Mouse (Mus musculus): ENCODE measurements at regions not wholly inside any gene's neighbourhood (a gene's known extent, or its start where the extent isn't known, plus 50 kb on each side); places are given as distances from the start of the nearest gene placed in this dataset.

DNA sequence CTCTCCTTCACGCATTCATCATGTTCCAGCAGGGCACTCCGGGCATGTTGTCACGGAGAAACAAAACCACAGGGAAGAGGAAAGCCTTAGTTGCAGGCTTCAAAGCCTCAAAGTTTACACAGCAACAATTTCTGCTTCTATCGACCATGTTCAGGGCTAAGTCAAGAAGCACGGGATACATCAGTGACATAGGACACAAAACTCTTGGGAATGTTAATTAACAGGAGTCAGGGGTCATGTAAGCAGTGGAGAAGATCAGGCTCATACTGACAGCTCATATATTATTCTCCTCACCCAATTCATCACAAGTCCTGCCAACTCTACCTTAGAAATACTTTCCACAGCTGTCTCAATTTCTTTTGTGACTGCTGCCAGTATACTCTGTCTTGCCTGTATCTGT lies 133.0 kb upstream of the Btbd3 start:
- no peak for DNase-seq (ENCODE audit: low read depth, low spot score)
- H3K36me3 ChIP-seq (ENCODE audit: control insufficient read depth, insufficient read depth, low read length, poor library complexity, severe bottlenecking), result no peaks in the 10 kb centered on the region
- no peaks in the 10 kb centered on the region for H3K27me3 ChIP-seq (ENCODE audit: control insufficient read depth, insufficient read depth, low read length, poor library complexity, severe bottlenecking)

DNA sequence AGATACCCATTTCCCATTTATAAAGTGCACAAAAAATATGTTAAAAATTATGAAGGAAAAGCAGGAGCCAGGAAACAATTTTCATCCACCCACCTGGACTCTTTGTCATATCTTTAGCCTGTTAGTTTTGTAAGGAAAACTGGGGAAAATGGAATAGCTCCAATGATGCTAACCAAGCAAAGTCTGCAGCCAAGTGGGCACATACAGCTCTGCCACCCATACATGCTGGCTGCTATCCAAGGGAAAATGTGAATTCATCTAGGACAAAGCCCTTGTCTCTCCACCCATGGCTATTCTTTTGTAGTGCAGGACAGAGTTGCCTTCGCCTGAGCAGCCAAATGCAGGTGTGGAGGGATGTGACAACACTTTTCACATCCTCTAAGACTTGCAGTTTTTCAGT lies 135.5 kb upstream of the Btbd3 start:
- Histone ChIP-seq H3K27me3 (ENCODE audit: control insufficient read depth, insufficient read depth, low read length, poor library complexity, severe bottlenecking) (no peaks in the 10 kb centered on the region), H3K36me3 (ENCODE audit: control insufficient read depth, insufficient read depth, low read length, poor library complexity, severe bottlenecking) (no peaks in the 10 kb centered on the region)
- no peak for DNase-seq (ENCODE audit: low read depth, low spot score)

DNA sequence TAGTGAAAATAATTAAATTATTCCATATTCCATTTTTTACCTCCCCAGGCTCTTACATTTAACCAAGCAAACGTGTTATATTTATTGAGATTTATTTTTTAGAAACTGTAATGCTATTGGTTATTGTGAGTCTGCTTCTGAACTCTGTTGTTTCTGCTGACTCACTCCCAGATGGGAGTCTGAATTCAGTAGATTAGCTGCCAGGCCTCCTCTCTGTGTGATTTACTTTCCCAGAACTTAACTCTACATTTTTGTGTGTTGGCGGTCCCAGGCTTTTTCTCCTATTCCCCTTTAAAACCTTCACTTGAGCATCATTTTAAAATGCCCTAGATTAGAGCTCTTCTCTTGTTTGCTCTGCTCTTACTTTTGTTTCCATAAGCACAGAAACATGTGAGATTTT lies 136.2 kb upstream of the Btbd3 start:
- no peaks in the 10 kb centered on the region for H3K27me3 ChIP-seq (ENCODE audit: control insufficient read depth, insufficient read depth, low read length, poor library complexity, severe bottlenecking)
- H3K36me3 ChIP-seq (ENCODE audit: control insufficient read depth, insufficient read depth, low read length, poor library complexity, severe bottlenecking), result no peaks in the 10 kb centered on the region
- DNase-seq (ENCODE audit: low read depth, low spot score), result no peak

DNA sequence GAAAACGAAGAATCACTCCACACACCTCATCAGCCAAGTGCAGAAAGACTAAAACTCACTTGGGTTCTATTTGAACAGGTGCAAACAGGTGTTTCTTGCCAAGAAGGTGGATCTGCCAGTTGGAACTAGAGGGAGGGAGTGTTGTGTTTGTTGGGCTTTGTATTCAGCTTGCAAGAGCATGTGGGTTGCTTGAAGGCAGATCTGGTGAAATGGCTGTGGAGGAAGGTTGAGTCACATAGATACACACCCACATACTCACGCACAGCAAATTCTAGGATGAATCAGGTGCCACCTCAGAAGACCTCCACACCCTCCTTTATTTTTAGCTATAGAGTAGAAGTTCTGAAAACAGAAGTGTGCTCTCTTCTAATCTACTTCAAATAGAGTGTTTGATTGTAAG lies 156.6 kb upstream of the Btbd3 start:
- DNase-seq (ENCODE audit: low read depth, low spot score), result no peak
- H3K27me3 ChIP-seq (ENCODE audit: control insufficient read depth, insufficient read depth, low read length, poor library complexity, severe bottlenecking), result no peaks in the 10 kb centered on the region; the same call in 1 of the 2 replicates
- H3K36me3 ChIP-seq (ENCODE audit: control insufficient read depth, insufficient read depth, low read length, poor library complexity, severe bottlenecking), result no peaks in the 10 kb centered on the region

DNA sequence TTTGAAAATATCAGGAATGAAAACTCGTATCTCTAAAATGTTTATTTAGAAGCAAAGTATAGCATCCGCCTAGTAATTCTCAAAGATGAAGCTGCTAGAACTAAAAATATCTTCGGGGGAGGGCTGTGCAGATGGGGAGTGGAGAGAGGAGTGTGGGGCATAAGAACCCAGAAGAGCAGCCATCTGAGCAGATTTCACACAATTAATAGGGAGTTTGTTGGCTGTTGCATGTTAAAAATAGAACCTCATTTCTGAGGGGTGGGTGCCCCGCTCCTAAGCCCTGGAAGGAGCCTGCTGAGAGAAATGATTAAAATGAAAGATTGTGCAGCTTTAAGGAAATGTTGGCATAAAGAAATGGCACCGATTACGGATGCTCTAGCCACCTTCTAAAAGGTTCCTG lies 171.0 kb upstream of the Btbd3 start:
- H3K36me3 ChIP-seq (ENCODE audit: control insufficient read depth, insufficient read depth, low read length, poor library complexity, severe bottlenecking), result no peaks in the 10 kb centered on the region

DNA sequence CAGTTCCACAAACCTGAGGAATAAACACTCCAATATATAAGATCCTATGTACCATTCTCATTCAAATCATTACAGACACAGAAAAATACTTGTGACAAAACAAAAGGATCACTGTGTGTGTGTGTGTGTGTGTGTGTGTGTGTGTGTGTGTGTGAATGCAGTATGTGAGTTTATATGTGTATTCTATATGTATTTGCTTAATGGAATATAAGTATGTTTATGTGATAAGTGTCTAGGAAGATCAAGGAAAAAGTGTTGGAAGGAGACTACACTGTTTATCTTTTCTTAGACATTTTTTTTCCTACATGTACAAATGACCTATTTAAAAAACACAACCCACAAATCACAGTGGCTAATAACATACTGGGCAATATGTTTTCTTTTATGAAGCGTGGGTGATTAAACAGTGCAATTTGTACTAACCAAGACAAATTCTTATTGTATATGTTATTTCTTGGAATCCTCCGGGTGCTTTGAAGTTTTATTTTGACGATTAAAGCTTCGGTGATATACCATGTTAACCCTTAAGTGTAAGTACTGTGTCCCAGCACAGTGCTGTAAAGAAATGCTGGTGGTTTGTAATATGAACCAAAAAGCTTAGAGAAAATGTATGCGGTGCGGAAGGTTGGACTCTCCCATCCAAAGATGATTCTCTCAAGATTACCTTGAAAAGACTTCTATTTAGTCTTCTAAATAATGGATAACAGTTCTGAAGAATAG lies 171.6 kb upstream of the Btbd3 start:
- Histone ChIP-seq H3K36me3 (ENCODE audit: control insufficient read depth, insufficient read depth, low read length, poor library complexity, severe bottlenecking) (no peaks in the 10 kb centered on the region), H3K27me3 (ENCODE audit: control insufficient read depth, insufficient read depth, low read length, poor library complexity, severe bottlenecking) (no peaks in the 10 kb centered on the region)
- DNase-seq (ENCODE audit: low read depth, low spot score), result no peak

More for the DNA sequence above, 171.0 kb upstream of the Btbd3 start:
- DNase-seq (ENCODE audit: low read depth, low spot score), result no peak
- no peaks in the 10 kb centered on the region for H3K27me3 ChIP-seq (ENCODE audit: control insufficient read depth, insufficient read depth, low read length, poor library complexity, severe bottlenecking)

DNA sequence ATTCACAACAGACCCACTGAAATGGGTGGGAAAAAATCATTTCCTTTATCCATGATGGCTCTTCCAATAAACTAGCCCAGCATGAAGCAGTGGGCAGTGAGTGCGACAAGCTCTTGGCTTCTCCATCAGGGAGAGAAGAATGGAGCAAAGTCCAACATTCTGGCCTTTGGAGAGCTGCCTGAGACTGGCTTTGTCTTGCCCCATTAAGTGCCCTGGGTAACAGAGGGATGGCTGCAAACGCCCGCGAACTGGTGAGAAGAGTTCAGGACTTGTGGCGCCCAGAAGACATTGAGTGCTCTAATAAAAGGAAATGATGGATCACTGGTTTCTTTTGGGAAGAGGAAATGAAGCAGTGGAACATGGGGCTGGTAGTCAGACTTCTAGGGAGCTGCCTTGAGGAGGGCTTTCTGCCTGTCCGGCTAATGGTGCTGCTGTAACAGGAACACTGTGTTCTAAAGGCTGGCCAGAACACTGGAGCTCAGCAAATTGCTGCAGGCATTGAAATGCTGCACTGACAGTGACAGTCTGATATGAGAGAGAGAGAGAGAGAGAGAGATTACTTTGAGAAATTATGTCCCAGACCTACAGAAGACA lies 182.2 kb upstream of the Btbd3 start:
- no peaks in the 10 kb centered on the region for H3K36me3 ChIP-seq (ENCODE audit: control insufficient read depth, insufficient read depth, low read length, poor library complexity, severe bottlenecking)
- H3K27me3 ChIP-seq (ENCODE audit: control insufficient read depth, insufficient read depth, low read length, poor library complexity, severe bottlenecking), result no peaks in the 10 kb centered on the region
- no peak for DNase-seq (ENCODE audit: low read depth, low spot score)

DNA sequence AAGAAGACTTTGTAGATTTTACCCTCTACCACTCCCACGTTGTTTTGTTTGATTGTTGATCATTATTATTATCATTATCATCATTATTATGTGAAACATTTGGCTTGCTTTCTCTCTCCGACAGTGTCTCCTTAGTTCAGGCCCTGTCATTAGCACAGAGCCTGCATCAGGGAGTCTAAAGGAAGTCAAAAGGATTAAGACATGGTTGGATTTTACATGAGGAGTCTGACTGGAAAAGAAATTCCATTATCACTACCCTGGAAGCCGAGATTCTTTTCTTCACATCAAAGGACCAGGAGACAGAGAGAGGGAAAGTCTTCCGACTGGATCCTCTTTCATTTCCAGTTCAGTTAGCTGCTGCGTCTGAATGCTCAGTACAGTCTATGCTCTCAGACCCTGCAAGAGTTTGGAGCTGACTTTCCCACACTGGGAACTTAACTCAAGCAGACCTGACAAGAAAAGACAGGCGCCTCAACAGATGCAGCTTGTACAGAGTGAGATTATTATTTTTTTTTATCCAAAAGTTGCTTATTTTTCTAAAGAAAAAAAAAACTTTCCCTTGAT lies 184.1 kb upstream of the Btbd3 start:
- DNase-seq (ENCODE audit: low read depth, low spot score), result no peak
- H3K36me3 ChIP-seq (ENCODE audit: control insufficient read depth, insufficient read depth, low read length, poor library complexity, severe bottlenecking), result no peaks in the 10 kb centered on the region
- H3K27me3 ChIP-seq (ENCODE audit: control insufficient read depth, insufficient read depth, low read length, poor library complexity, severe bottlenecking), result no peaks in the 10 kb centered on the region

DNA sequence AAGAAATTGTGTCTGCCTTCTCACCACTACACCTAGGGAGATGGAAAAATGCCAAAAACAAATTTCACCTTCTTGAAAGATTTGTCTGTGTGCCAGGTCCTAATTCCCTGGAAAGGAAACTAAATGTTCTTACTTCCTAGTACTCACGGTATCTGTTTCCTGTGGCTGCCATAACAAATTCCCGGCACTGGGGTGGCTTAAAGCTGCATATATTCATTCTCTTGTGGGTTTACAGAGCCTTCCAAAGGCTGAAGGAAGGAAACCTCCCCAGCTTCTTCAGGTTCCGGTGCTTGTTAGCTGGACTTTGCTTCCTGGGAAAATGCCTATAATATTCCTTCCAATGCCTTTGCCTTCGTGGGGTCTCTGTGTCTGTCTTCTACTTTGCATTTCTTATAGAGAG lies 203.3 kb upstream of the Btbd3 start:
- no peaks in the 10 kb centered on the region for H3K36me3 ChIP-seq (ENCODE audit: control insufficient read depth, insufficient read depth, low read length, poor library complexity, severe bottlenecking)
- no peak for DNase-seq (ENCODE audit: low read depth, low spot score)
- H3K27me3 ChIP-seq (ENCODE audit: control insufficient read depth, insufficient read depth, low read length, poor library complexity, severe bottlenecking), result no peaks in the 10 kb centered on the region

DNA sequence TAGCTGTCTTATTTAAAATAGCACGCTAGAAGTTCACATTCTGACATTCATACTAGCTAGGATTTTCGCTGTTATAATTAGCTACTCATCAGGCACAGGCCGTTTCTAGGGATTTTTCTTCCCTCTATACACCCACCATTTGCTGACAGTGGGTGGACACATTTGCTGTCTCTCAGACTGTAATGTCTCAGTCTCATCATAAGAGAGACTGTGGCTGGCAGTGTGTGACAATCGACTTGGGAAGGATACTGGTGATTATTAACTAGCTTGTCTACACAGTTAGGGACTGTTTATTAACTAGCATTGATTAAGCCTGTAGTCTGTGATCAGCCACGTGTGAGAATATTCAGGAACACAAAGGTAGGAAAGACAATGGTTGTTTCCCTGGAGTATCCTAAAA lies 208.0 kb upstream of the Btbd3 start:
- no peaks in the 10 kb centered on the region for H3K27me3 ChIP-seq (ENCODE audit: control insufficient read depth, insufficient read depth, low read length, poor library complexity, severe bottlenecking)
- DNase-seq (ENCODE audit: low read depth, low spot score), result no peak
- H3K36me3 ChIP-seq (ENCODE audit: control insufficient read depth, insufficient read depth, low read length, poor library complexity, severe bottlenecking), result no peaks in the 10 kb centered on the region

DNA sequence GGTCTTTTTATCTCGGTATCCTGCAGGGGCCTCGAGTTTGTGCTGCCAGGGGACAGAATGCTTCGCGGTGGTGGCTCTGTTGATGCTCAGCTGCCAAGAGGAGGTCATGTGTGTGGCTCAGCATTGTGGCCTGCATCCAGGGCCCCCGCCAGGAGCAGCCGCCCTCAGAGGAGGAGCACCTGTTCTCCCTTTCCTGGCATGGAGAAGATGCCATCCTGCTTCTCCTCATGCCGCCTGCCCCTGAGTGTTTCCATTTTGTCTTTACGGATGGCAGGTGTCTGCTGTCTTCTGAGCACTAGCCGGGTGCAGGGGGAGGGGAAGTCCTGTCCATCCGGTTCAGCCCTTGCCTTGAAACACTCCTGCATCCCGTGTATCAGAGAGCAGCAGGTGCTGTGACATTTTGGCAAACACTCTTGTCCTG lies 208.6 kb upstream of the Btbd3 start:
- H3K36me3 ChIP-seq (ENCODE audit: control insufficient read depth, insufficient read depth, low read length, poor library complexity, severe bottlenecking), result no peaks in the 10 kb centered on the region
- DNase-seq (ENCODE audit: low read depth, low spot score), result no peak
- H3K27me3 ChIP-seq (ENCODE audit: control insufficient read depth, insufficient read depth, low read length, poor library complexity, severe bottlenecking), result no peaks in the 10 kb centered on the region

DNA sequence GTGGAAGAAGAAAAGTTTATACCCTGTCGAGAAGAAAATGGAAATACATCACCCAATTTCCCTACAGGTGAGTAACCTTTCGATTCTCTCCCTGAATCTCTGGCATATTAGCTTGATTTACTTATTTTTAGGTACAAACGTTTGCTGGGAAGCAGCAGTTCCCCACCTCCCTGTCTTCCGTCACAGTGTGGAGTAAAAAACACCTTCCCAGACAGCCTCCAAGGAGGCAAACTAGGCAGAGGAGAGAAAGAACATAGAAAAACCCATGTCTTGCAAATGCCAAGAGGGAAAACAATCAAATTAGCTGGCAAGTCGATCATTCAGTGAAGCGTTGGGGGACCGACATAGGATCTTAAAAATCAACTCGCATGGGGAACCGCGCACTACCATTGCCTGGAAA lies 209.0 kb upstream of the Btbd3 start:
- Histone ChIP-seq H3K27me3 (ENCODE audit: control insufficient read depth, insufficient read depth, low read length, poor library complexity, severe bottlenecking) (no peaks in the 10 kb centered on the region), H3K36me3 (ENCODE audit: control insufficient read depth, insufficient read depth, low read length, poor library complexity, severe bottlenecking) (no peaks in the 10 kb centered on the region)
- no peak for DNase-seq (ENCODE audit: low read depth, low spot score)

DNA sequence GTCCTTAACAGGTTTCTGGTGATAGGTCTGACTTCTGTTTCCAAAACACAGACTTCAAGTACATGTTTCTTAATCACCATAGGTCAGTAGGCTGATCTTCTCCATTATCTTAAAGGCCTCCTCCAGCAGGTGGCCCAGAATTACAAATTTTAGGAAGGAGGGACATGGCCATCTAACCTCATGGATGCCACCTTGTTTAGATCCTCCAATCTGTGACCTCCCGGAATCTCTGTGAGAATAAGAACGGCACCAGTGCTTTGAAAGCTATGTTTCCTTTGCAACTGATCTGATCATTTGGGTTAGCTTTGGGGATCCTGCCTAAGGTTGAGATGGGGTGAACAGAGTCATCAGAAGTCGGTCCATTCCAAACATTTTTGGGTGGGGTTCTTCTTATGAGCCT lies 209.4 kb upstream of the Btbd3 start:
- no peak for DNase-seq (ENCODE audit: low read depth, low spot score)
- H3K27me3 ChIP-seq (ENCODE audit: control insufficient read depth, insufficient read depth, low read length, poor library complexity, severe bottlenecking), result no peaks in the 10 kb centered on the region
- no peaks in the 10 kb centered on the region for H3K36me3 ChIP-seq (ENCODE audit: control insufficient read depth, insufficient read depth, low read length, poor library complexity, severe bottlenecking)

DNA sequence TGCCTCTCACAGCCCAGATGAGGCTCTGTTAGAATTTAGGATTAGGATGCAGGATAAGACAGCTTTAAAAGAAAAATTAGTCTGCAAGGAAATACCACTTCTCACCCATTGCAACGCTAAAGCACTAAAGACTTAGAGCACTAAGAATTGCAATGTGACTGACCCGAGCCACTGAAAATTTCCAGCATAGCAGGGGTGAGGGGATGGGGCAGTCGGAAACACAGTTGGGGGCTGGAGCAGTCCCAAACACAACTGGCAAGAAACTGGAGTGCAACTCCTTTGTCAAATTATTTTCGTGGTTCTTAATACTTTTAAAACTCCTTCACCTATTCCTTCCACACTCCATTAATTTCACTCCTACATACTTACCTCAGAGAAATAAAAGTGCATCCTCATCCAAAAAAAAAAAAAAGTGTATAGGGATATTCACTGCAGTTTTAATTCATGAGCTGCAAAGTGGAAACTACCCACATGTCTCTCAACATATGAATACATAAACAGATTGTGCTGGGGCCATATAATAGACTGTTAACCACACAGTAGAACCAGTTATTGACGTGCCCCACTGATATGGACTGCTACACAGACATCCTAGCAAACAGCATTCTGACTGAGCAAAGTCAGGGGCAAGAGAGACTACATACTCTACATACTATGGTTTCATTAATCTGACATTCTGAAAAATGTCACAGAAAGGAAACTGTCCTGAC lies 210.3 kb upstream of the Btbd3 start:
- Histone ChIP-seq H3K36me3 (ENCODE audit: control insufficient read depth, insufficient read depth, low read length, poor library complexity, severe bottlenecking) (no peaks in the 10 kb centered on the region), H3K27me3 (ENCODE audit: control insufficient read depth, insufficient read depth, low read length, poor library complexity, severe bottlenecking) (no peaks in the 10 kb centered on the region)
- DNase-seq (ENCODE audit: low read depth, low spot score), result no peak

DNA sequence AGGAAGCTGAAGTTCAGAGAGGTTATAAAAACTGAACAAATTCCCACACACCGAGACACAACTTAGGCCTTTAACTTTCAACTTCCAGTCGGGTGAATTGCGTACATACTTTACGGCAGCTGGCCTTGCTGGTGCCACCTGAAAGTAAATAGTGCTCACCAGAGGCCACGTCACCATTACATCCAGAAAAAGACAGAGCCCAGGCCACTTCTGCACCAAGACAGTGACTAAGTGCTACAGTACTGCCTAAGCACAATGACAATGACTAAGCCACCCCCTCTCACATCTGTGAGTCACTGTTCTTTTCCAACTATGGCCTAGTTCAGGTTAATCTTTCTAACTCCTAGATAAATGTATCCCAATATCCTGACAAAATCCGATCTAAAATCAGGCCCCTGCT lies 215.7 kb upstream of the Btbd3 start:
- no peaks in the 10 kb centered on the region for H3K36me3 ChIP-seq (ENCODE audit: control insufficient read depth, insufficient read depth, low read length, poor library complexity, severe bottlenecking)
- no peak for DNase-seq (ENCODE audit: low read depth, low spot score)
- no peaks in the 10 kb centered on the region for H3K27me3 ChIP-seq (ENCODE audit: control insufficient read depth, insufficient read depth, low read length, poor library complexity, severe bottlenecking)
